Mouse (Mus musculus): ENCODE results near the gene Fam173a. TPM values are rescaled to one million over a fixed set of nuclear protein-coding genes. Genes with fewer than 3 reads are reported as not detected.
A peak's percentile ranks its signal among the peaks of the same experiment; 100 is the strongest.
"Not testable (repeated sequence)": the region's sequence is repeated elsewhere in the genome, so short reads cannot be mapped to it uniquely, and the experiment has no call there.

Gene Fam173a
- total RNA-seq, 2 experiments from 2014 or later, result 35.0 to 38.5 TPM

GRCm38 (mm10) chr17:25828712-25829557 is 36.2 kb upstream of the Fam173a start, which contains the start of gene Jmjd8:
Gene Jmjd8 (plus strand): TSS chr17:25828867.
- peak; percentile 72 for DNase-seq

GRCm38 (mm10) chr17:25828223-25828594 is 35.5 kb upstream of the Fam173a start:
- no peak for DNase-seq

- no peak for DNase-seq
These were observed 35.0 kb upstream of the Fam173a start for GRCm38 (mm10) chr17:25827546-25828222.

GRCm38 (mm10) chr17:25827011-25827410 is 34.3 kb upstream of the Fam173a start:
- DNase-seq, result no peak

- DNase-seq, result no peak
These were observed 33.4 kb upstream of the Fam173a start for GRCm38 (mm10) chr17:25825984-25826570.

GRCm38 (mm10) chr17:25825311-25825710 is 32.6 kb upstream of the Fam173a start:
- no peak for DNase-seq

GRCm38 (mm10) chr17:25824362-25825142 is 31.9 kb upstream of the Fam173a start:
- DNase-seq, result no peak

GRCm38 (mm10) chr17:25823452-25823851 is 30.8 kb upstream of the Fam173a start, which contains the start of gene Wdr24:
Gene Wdr24 (plus strand): TSS chr17:25823627.
- no peak for DNase-seq

GRCm38 (mm10) chr17:25818851-25819780 is 26.4 kb upstream of the Fam173a start:
- DNase-seq, result no peak

- no peak for DNase-seq
These were observed 25.0 kb upstream of the Fam173a start for GRCm38 (mm10) chr17:25817662-25818061.

- DNase-seq, result peak; percentile 55
These were observed 20.8 kb upstream of the Fam173a start for GRCm38 (mm10) chr17:25813471-25813870.

- DNase-seq, result no peak
These were observed 18.2 kb upstream of the Fam173a start for GRCm38 (mm10) chr17:25810890-25811289.

GRCm38 (mm10) chr17:25809606-25810340 is 17.1 kb upstream of the Fam173a start:
- DNase-seq, result no peak

- DNase-seq, result peak; percentile 55
These were observed 16.3 kb upstream of the Fam173a start, which contains the start of gene Fbxl16 for GRCm38 (mm10) chr17:25808789-25809605. Gene Fbxl16 (plus strand): TSS chr17:25809085.

- no peak for DNase-seq
These were observed 15.3 kb upstream of the Fam173a start for GRCm38 (mm10) chr17:25808028-25808427.

- not testable (repeated sequence) for DNase-seq
These were observed 14.8 kb upstream of the Fam173a start for GRCm38 (mm10) chr17:25807452-25807851.

- DNase-seq, result no peak
These were observed 13.8 kb upstream of the Fam173a start for GRCm38 (mm10) chr17:25806507-25806906.

- peak; percentile 55 for DNase-seq
These were observed 10.3 kb upstream of the Fam173a start for GRCm38 (mm10) chr17:25802825-25803517.

GRCm38 (mm10) chr17:25801029-25801428 is 8.3 kb upstream of the Fam173a start:
- DNase-seq, result no peak
